Mouse (Mus musculus) heart, adult 18-20 months (tissue): ENCODE data around the gene Rasal1. TPM values are rescaled to one million over a fixed set of nuclear protein-coding genes. Genes with fewer than 3 reads are reported as not detected.

ENCODE experiments used
- DNase-seq, 2 experiments: peaks; one replicate each; pipeline ENCODE4 v3.0.0; 2021 to 2022; ENCODE audit warnings: mixed read lengths in 1 of 2
- long read RNA-seq, 2 experiments: library from polyadenylated mRNA; stranded (forward); transcript quantifications; one replicate each; pipeline ENCODE4 v2.0.0; 2021
- total RNA-seq, 2 experiments: library from RNA; stranded (reverse); gene quantifications; 2 replicates each; pipeline ENCODE4 v1.2.3; 2021

Rasal1 gene
- under 1 TPM in 1 of 2 experiments, not detected in 1; 0.69 TPM for total RNA-seq
- long read RNA-seq, experiment 1, result 0 reads
- long read RNA-seq, experiment 2, result 0 reads

DNA sequence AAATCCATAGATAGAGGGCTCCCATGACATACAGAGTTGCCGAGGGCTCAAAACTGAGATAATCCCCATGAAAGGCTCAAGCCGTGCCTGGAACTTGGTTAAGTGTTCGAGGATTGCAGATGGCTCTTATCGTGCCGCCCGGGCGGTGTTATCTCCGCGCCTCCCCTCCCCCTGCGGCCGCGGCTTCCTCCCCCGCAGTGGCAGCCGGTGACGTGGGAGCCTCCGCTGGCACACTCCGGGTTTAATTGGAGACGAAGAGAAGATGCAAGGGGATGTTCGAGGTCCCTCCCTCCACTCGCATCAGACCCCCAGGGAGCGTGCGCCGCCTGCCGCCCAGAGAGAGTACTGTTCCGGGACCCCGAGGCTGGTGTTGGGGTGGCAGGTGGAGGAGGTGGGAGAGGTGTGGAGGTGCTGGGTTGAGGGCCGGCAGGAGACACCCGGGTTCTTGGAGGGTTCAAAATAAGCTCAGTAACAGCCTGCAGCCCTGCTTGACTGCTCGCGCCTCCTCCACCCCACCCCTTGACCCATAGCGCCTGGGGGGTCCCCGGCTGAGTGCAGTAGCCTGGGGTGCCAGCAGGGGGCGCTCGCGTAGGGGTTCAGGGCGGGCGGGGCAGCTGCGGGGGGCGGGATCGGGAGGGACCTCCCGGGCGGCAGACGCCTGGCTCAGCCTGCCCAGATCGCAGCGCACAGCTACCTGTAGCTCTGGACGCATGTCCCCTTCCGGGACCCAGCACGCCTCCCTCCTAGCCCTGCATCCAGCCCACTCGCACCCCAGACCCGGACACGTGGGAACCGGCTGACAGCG is at the start of gene Rasal1:
Rasal1 (plus strand) TSS at position 244 of the 805 bp plus-strand sequence.
- peak; percentile 38 to 43 for DNase-seq

DNA sequence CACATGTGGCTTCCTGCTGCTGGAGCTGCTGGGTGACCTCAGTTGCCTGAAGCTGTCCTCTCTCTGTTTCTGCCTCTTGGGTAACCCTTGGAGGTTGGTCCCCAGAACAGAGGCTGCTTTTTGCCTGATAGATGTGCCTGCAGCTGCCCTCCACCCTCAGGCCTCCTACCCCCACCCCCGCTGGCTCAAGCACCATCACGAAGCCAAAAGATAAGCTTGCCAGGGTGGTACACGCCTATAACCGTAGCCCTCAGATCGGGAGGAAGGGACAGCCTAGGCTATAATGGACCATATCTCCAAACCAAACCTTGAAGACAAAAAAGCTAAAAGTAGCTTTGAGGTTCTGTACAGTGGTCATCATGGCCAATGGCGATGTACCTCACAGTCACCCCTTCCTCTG is 49.0 kb upstream of the Rasal1 start:
- DNase-seq, result no peak

DNA sequence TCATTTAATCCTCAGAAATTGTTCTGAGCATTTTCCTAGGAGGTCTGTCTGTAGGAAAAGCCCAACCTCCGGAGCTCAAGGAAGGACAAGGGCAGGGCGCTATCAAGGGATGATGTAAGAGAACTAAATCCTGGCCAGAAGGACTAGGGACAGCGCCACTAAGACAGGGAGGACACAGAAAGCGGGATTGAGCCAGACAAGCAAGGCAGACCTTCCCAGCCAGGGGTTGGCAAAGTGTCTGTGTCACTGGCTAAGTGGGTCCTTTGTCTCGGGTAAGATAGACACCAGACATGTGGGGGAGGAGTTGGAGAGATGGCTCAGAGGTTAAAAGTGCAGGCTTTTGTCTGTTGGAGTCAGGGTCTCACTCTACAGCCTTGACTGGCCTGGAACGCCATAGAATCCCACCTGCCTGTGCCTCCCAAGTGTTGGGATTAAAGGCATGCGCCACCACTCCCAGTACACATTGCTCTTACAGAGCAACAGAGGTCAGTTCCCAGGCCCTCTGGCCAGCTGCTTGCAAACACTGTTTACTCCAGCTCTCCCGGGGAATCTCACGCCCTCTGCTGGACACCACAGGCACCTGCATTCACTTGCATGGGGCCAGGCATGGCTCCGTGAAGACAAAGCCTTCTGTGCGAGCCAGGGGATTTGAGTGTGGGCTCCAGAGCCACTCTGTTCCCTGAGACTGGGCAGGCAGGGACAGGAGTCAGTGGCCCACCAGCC is 47.5 kb upstream of the Rasal1 start:
- peak in 1 of 2 experiments; percentile 47 for DNase-seq

DNA sequence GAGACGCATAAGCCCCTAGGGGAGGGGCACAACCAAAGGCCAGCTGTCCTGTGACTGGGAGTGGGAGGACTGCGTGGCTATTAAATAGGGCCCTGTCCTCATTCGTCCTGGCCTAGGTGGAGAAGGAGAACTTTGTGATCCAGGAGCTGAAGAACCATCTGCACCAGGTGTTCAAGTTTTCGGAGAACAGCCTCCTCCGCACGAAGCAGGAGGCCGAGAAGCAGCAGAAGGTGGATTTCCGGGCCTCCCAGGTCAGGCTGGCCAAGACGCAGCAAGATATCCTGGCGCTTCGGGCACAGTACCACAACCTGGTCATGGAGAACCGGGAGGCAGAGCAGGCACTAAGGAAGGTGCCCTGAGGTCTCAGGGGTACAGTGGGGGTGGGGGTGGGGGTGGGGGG is 46.4 kb upstream of the Rasal1 start:
- no peak for DNase-seq

DNA sequence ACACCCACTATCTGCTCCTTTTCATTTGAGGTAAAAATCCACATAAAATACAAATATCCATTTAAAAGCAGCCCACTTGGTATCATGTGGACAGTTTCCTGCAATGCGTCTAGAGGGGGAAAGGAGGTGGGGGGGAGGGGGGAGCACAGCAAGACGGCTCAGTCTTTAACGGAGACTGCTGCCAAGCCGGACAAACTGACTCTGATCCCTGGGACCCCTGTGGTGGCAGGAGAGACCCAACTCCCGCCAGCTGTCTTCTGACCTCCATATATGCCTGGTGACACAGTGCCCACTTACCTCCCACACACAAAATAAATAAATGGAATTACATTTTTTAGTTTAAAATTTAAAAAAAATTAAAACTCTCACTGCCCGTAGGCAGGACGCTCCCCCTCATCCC is 45.1 kb upstream of the Rasal1 start:
- no peak for DNase-seq

DNA sequence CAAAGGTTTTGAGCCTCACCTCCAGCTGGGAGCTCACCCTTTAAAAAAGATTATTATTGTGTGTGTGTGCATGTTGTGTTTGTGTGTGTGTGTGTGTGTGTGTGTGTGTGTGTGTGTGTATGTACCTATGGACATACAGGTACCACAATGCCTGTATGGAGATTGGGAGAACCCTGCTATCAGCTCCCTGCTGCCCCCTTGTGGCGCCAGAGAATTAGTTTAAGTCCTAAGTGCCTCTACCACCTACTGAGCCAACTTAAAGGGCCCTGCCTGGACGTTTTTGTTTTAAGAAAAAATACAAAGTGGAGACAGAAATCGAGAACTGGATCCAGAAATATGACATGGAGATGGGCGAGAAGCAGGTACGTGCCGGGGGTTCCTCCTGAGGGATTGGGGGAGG is 43.8 kb upstream of the Rasal1 start:
- DNase-seq, result peak; percentile 78 to 93

DNA sequence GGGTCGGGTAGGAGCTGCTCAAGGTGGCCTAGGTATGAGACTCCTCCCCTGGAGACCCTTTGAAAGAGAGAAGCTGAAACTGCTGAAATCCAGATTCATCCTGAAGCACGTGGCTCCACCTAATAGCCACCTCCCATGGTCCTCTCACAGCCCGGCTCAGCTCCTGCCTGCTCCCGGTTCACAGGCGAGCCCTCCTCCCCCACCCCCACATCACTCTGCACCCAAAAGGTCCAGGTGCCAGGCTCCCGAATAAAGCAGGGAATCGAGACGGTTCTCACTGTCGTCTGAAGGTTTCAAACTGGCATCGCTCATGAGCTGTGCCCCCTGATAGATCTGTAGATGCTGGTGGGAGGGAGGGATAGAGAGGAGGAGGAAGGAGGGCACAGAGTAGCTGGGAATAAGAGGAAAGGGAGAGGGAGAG is 43.4 kb upstream of the Rasal1 start:
- peak in 1 of 2 experiments; percentile 44 for DNase-seq

DNA sequence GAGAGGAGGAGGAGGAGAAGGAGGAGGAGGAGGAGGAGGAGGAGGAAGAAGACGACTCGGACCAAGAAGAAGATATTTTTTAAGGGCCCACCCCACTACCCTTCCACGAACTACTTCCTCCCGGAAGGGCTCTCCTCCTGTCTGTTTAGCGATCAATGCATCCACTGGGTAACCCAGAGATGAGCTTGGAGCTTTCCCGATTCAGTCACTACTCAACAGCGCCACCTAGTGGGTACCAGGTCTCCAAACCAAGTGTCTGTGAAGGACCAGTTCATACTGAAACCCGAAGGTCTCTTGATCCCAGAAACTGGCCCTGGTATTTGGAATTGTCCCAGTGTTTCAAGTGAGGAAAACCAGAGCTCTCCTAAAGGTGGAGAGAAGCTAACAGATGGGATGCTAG is 42.9 kb upstream of the Rasal1 start:
- DNase-seq, result peak; percentile 90 to 95

DNA sequence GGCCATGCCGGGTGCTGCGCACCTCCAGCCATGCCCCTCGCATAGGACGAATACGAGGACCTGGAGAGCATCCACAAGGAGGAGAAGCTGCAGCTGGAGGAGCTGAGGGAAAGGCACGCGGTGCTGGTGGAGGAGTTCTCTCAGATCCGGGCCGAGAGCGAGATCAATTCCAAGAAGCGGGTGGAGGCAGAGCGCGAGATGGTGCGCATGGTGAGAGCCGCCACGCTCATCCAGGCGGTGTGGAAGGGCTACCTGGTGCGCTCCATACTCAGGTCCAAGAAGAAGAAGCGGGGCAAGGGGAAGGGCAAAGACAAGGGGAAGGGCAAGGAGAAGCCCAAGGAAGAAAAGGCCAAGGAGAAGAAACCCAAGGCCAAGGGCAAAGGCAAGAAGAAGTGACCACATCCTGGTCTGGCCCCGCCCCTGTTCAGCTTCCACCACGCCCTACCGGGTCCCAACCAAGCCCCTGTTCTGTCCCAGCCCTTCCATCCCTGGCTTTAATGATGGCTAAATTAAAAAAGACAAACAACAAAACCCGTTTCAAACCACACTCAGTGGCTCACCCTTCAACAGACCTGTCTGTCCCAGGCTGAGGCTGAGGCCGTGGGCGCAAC is 41.9 kb upstream of the Rasal1 start:
- no peak for DNase-seq

DNA sequence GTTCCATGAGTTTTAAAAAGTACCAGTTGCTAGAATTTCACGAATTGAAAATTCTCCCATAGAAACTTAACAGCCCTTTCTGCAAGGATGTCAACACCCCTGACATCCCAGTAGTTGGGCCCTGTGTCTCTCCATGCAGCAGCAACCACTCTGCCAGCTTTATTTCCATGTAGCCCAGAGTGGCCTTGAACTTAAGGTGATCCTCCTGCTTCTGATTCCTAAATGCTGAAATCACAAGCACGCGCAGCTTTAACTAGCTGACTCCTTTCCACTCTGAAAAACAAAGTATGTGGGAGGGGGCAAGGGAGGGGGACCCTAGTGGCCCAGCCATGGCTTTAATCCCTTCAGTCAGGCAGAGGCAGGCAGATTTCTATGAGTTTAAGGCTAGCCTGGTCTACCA is 41.3 kb upstream of the Rasal1 start:
- no peak for DNase-seq

DNA sequence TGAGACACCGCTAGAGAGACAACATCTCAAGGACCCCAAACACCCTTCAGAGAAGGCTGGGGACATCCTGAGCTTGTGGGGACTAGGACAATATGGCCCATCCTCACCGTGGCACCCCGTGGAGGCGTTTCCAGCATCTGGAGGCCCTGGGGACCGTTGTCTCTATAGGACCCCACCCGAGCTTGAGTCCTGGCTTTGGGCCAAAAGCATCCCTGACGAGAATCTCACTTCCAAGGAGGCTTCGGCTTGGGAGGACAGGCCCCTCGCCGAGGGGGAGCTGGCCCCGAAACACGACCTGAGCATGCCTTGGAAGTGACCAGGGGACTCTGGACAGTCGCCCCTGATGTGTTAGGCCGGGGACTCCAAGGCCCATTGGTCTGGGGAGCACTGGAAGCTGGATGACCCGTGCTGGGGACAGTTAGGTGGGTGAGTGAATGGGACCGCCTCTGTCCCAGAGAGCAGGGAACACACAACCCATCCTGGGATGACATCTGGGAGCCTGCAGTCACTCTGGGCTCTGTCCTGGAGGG is 39.3 kb upstream of the Rasal1 start:
- no peak for DNase-seq

DNA sequence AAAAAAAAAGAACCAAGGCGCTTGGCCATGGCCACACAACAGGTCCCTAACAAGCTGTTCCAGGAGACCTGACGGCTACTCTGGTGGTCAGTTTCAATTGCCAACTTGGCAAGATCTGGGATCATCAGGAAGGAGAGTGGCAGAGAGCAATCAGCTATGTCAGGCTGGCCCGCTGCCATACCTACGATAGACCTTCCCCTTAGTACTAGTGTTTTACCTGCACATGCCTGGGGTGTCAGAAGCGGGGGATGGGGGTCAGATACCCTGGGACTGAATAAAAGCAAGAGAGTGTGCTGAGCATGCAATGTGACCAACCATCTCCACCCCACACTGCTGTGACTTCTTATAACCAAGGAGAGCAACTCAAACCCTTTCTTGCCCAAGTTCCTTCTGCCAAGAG is 37.7 kb upstream of the Rasal1 start:
- DNase-seq, result no peak

DNA sequence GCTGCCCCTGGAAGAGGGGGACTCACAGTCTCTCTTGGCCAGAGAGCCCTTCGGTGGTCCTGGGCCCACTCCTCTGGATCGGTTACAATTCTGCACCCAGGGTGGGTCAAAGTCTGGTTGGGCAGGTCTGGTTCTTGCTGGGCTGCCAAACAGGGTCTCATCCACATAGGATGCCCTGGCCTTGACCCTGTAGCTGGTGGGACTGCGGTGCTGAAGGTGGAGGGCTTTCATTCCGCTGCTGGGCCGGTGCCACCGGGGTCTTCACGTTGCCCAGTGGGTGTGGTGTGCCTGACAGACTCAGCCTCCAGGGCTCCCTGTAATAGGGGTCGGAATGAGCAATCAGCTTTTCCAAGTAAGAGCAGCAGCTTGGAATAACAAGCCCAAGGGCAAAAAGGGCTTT is 37.2 kb upstream of the Rasal1 start:
- no peak for DNase-seq

DNA sequence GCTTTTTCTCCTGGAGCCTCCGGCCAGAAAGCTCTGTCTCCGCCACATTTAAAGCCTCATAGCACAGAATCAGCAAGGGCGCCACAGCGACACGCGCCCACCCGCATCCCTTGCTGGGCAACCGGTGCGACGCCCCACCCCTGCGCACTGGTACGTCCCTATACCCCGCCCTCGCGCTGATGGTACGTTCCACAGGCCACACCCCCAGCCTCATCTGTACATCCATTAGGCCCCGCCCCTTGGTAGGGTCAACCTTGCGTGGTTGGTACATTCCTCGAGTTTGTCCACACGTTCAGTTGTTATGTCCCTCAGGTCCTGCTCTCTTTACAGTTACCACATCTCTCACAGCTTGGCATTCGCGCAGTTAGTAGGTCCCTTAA is 36.2 kb upstream of the Rasal1 start, which contains the start of the genes Rita1 and Ddx54:
Rita1 (minus strand) TSS at position 148 of the 380 bp plus-strand sequence.
Ddx54 (plus strand) TSS at position 298 of the 380 bp plus-strand sequence.
- peak; percentile 97 to 99 for DNase-seq

DNA sequence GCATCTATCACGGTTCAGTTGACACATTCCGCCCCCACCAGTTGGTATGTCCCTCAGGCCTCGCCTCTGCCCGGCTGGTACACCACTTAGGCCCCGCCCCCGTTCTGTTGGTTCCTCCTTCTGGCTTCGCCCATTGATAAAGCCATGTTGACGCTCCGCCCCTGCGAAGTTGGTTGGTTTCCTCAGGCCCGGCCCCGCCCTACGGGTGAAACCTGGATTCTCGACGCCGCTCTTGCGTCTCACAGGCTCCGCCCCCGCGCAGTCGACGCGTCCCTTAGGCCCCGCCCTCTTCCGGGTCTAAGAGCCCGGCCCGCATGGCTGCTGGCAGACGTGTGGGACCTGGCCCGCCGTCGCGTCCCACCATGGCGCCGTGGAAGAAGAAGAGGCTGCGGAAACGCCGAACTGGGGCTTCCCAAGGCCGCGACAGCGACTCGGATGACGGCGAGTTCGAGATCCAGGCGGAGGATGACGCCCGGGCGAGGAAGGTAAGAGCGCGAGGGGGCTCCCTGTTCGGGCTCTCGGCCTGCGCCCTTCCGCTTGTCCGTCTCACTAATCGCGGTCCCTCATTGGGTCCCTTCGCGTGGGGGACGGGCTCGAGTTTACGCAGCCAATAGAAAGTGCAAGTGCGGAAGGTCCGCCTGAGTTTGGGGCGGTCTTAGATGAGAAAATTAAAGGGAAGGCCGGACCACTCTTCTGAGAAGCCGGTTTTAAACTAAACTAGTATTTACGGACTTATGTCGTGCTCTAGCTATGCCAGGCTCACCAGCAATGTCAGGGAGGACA is 35.6 kb upstream of the Rasal1 start:
- peak; percentile 100 for DNase-seq

DNA sequence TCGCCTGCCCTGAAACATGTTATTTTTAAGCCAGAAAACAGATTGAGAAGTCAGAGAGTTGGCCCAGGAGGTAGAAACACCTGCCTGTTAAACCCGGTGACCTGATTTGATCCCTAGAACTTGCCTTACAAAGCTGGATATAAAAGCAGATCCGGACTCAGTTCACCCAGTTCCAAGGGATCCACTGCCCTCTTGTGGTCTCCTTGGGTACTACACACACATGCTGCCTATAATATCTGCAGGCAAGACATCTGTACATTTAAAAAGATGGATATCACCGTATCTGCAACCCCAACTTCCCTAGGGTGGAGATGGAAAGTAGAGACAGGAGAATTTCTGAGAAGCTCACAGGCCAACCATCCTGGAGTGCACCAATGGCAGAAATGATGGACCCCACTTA is 32.7 kb upstream of the Rasal1 start:
- DNase-seq, result no peak

DNA sequence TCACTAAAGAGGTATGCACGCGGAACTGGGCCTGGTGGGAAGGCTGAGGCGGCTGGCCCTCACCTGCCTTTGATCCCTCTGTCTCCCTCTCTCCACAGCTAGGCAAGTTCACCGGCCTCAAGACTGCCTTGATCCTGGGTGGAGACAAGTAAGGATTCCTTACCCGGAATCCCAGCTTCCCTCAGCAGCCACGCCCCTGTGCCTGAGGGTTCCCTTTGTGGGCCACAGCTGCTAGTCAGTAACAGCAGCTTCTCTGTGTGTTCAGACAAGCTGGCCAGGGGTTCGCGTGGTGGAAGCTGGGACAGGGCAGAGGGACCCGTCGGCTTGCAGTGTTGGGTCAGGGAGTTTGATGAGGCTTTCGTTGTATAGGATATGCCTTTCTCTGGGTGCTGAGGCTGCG is 29.8 kb upstream of the Rasal1 start:
- no peak for DNase-seq

DNA sequence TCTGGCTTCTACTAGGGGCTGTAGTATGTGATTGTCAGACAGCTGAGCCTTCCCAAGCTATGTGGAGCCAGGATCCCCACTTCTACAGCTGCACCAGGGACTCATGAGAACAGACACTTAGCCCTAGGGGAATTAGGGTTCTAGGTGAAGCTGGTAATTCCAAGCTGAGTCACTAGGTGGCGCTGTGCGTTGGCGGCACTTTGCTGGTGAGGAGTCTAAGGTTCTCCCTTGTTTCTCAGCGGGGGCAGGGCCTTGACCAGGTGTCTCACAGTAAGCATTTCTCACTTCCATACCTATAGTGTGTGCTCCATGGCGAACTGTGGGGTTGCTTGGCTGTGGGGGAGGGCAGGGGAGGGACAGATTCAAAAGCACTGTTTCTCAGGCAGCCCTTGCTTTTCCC is 29.4 kb upstream of the Rasal1 start:
- peak in 1 of 2 experiments; percentile 73 for DNase-seq

DNA sequence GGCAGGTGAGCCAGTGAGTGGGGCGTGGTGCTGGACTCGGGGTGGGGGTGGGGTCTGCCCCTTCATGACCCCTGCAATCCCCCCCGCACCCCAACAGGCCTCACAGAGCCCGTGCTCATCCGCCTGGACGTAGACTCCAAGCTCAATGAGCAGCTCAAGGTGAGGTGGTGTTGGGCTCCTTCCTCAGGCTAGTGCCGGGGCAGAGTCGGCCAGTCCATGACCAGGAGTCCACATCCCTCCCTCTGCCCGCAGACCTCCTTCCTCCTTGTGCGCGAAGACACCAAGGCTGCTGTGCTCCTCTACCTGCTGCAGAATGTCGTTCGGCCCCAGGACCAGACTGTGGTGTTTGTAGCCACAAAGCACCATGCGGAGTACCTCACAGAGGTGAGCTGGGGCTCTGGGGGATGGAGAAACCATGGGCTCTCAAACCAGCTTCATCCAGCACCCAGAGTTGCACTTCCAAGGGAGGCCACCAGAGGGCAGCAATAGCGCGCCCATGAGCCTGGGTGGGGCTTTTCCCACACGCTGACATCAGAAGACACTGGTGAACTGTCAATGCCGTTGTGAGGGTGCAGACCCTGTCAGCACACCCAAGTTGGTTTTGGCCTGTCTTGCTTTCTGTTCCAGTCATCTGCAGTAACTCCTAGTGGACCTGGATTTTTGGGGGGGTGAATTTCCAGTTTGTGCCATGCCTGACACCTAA is 28.1 kb upstream of the Rasal1 start:
- peak; percentile 71 to 87 for DNase-seq

DNA sequence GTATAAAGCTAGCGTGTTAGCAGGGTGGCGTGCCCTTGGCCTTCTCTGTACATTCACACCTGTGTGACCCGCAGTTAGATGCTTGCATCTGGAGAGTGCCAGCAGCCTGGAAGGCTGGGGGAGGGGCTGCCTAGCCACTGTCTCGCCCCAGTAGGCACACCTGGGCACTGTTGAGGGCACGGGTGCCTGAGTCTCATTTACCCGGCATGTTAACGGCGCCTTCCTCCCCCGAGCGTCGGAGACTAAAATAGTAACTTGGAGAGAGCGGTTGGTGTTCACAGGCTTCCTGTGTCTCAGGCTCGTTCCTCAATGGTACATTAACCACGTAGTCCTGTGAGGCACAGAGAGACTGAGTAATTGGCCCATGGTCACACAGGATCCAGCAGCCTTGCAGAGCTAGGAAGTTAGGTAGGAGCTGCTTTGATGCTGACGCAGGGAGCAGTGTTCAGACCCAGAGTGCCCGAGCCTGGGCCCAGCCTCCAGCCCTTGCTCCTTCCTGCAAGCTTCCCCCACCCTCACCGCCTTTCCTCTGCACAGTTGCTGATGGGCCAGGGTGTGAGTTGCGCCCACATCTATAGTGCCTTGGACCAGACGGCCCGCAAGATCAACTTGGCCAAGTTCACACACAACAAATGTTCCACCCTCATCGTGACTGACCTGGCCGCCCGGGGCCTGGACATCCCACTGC is 27.4 kb upstream of the Rasal1 start:
- DNase-seq, result peak in 1 of 2 experiments; percentile 31

DNA sequence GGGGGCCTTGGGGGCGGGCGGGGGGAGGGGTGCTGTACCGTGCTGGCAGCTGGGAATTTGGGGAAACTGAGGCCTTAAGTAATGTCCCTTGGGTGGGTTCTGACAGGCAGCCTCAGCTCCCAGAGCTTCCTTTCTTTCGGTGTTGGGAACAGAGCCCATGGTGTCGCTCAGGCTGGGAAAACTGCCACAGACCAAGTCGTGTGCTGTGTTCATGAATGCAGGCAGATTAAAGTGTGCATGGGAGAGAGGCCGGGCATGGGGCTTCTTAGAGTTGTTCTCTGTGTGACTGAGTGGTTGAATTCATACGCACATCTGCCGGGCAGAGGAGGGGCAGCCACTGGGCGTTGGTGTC is 26.8 kb upstream of the Rasal1 start:
- DNase-seq, result no peak
